Mouse (Mus musculus) stomach, embryonic 16.5 days (tissue): ENCODE results near the gene Akr1b3. TPM values are rescaled to one million over a fixed set of nuclear protein-coding genes. Genes with fewer than 3 reads are reported as not detected.
"Not testable (repeated sequence)": the region's sequence is repeated elsewhere in the genome, so short reads cannot be mapped to it uniquely, and the experiment has no call there.

ENCODE experiments used
- ATAC-seq: fragments of 200-750 bp; cut with Nextera tagmentation; 2 replicates; pipeline ENCODE4 v1.8.0; 2017; ENCODE audit warnings: moderate number of reproducible peaks, moderate TSS enrichment; ENCODE audit not compliant: insufficient read depth, low FRiP score
- H3K27ac ChIP-seq: fragments of 300-500 bp; sonication (generic); 2 replicates; pipeline ENCODE4 v1.5.1; 2014; ENCODE audit warnings: low read length
- H3K27me3 ChIP-seq: fragments of 300-500 bp; sonication (generic); 2 replicates; pipeline ENCODE4 v1.6.1; 2014; ENCODE audit warnings: low read length, control low read depth, mixed read lengths; ENCODE audit not compliant: control insufficient read depth, insufficient read depth
- H3K36me3 ChIP-seq: fragments of 300-500 bp; sonication (generic); 2 replicates; pipeline ENCODE4 v1.6.1; 2014; ENCODE audit warnings: low read length; ENCODE audit not compliant: control insufficient read depth, insufficient read depth
- H3K4me1 ChIP-seq: fragments of 300-500 bp; sonication (generic); 2 replicates; pipeline ENCODE4 v1.6.1; 2014; ENCODE audit warnings: low read length, control low read depth, mixed read lengths; ENCODE audit not compliant: control insufficient read depth, insufficient read depth
- H3K4me2 ChIP-seq: fragments of 300-500 bp; sonication (generic); 2 replicates; pipeline ENCODE4 v1.6.1; 2014; ENCODE audit warnings: low read depth, low read length, mixed read lengths
- H3K4me3 ChIP-seq: fragments of 300-500 bp; sonication (generic); replicated peaks from 2 replicates; pipeline ENCODE4 v1.5.1; 2014; ENCODE audit warnings: mild to moderate bottlenecking, low read length
- H3K9ac ChIP-seq: fragments of 300-500 bp; sonication (generic); 2 replicates; pipeline ENCODE4 v1.6.1; 2014; ENCODE audit warnings: low read length
- H3K9me3 ChIP-seq: fragments of 300-500 bp; sonication (generic); replicated peaks from 2 replicates; pipeline ENCODE4 v1.6.1; 2016; ENCODE audit warnings: low read length, control low read depth; ENCODE audit not compliant: control insufficient read depth
- WGBS: fragments of 180-500 bp; shearing (Covaris S2); extraction: QIAGEN DNeasy Blood & Tissue Kit; methylation state at CpG from one replicate; pipeline ENCODE4 v1.1.7; 2014; 5-methylcytosine and 5-hydroxymethylcytosine counted together
- polyA plus RNA-seq: library from polyadenylated mRNA; unstranded; fragments of >200 nt; fragmentation: Nextera tagmentation; extraction: Ambion mirVana; gene quantifications from 2 replicates; pipeline ENCODE4 v1.2.1, GENCODE M21; 2015

The Akr1b3 gene
- polyA plus RNA-seq, 1 experiment from 2014 or later = 130 TPM

GRCm38 (mm10) chr6:34331804-34332203, 14.5 kb upstream of the Akr1b3 start:
- H3K9ac ChIP-seq, H3K4me2 ChIP-seq, H3K4me1 ChIP-seq, H3K36me3 ChIP-seq, H3K27ac ChIP-seq, H3K27me3 ChIP-seq, H3K9me3 ChIP-seq, ATAC-seq, H3K4me3 ChIP-seq: not testable (repeated sequence)
- 80% methylated on average over 12 of the region's 12 CpGs for WGBS

GRCm38 (mm10) chr6:34331379-34331778, 14.1 kb upstream of the Akr1b3 start:
- Histone ChIP-seq H3K4me1 (no peaks in the 10 kb centered on the region), H3K4me2 (no peak overlapping the region), H3K4me3 (no peak overlapping the region), H3K9me3 (no peaks in the 10 kb centered on the region), H3K36me3 (no peaks in the 10 kb centered on the region), H3K27me3 (no peaks in the 10 kb centered on the region), H3K9ac (no peak overlapping the region), H3K27ac (no peak overlapping the region)
- no peak for ATAC-seq
- 86% methylated on average over 5 of the region's 5 CpGs for WGBS

- no peak overlapping the region for H3K27ac ChIP-seq
- H3K9me3 ChIP-seq = no peaks in the 10 kb centered on the region
- H3K4me3 ChIP-seq = no peak overlapping the region
- H3K27me3 ChIP-seq = no peaks in the 10 kb centered on the region
- H3K9ac ChIP-seq = no peak overlapping the region
- 0 out of 2 replicates have a peak, but pooled peaks cover 2% of the 10 kb centered on the region for H3K4me1 ChIP-seq
- no peak overlapping the region for H3K4me2 ChIP-seq
- 95% methylated on average over 7 of the region's 7 CpGs for WGBS
- H3K36me3 ChIP-seq = no peaks in the 10 kb centered on the region
- no peak for ATAC-seq
Measured at GRCm38 (mm10) chr6:34322121-34322520, 4.8 kb upstream of the Akr1b3 start.

GRCm38 (mm10) chr6:34318636-34319035, 1.4 kb upstream of the Akr1b3 start:
- peaks cover 11% of the 10 kb centered on the region; the same call in 1 of the 2 replicates for H3K4me1 ChIP-seq
- 62% methylated on average over 6 of the region's 6 CpGs for WGBS

GRCm38 (mm10) chr6:34318172-34318571, 894 bp upstream of the Akr1b3 start:
- Histone ChIP-seq H3K4me1 (peaks cover 11% of the 10 kb centered on the region; the same call in 1 of the 2 replicates), H3K9me3 (no peaks in the 10 kb centered on the region), H3K4me2 (peak overlapping the region; percentile 95), H3K4me3 (peak overlapping the region; percentile 83), H3K36me3 (no peaks in the 10 kb centered on the region), H3K27me3 (no peaks in the 10 kb centered on the region), H3K9ac (no peak overlapping the region), H3K27ac (no peak overlapping the region)
- no peak for ATAC-seq
- 41% methylated on average over 5 of the region's 5 CpGs for WGBS

More at GRCm38 (mm10) chr6:34318636-34319035, 1.4 kb upstream of the Akr1b3 start:
- Histone ChIP-seq H3K9me3 (no peaks in the 10 kb centered on the region), H3K36me3 (no peaks in the 10 kb centered on the region), H3K4me3 (no peak overlapping the region), H3K4me2 (no peak overlapping the region), H3K27me3 (no peaks in the 10 kb centered on the region), H3K9ac (no peak overlapping the region), H3K27ac (no peak overlapping the region)
- no peak for ATAC-seq

- Histone ChIP-seq H3K9me3 (no peaks in the 10 kb centered on the region), H3K4me1 (peaks cover 11% of the 10 kb centered on the region; the same call in 1 of the 2 replicates), H3K4me2 (no peak overlapping the region), H3K4me3 (no peak overlapping the region), H3K27ac (no peak overlapping the region), H3K9ac (no peak overlapping the region), H3K27me3 (no peaks in the 10 kb centered on the region), H3K36me3 (peaks cover 10% of the 10 kb centered on the region; the same call in 1 of the 2 replicates)
- ATAC-seq = no peak
- WGBS = 89% methylated on average over 2 of the region's 2 CpGs
Measured at GRCm38 (mm10) chr6:34313921-34314320, 3.4 kb downstream of the Akr1b3 start.

- H3K9ac ChIP-seq = no peak overlapping the region
- ATAC-seq = no peak
- H3K27me3 ChIP-seq = no peaks in the 10 kb centered on the region
- H3K27ac ChIP-seq = no peak overlapping the region
- no peak overlapping the region for H3K4me3 ChIP-seq
- H3K36me3 ChIP-seq = peaks cover 10% of the 10 kb centered on the region; the same call in 1 of the 2 replicates
- H3K4me2 ChIP-seq = no peak overlapping the region
- H3K4me1 ChIP-seq = peaks cover 11% of the 10 kb centered on the region; the same call in 1 of the 2 replicates
- 62% methylated on average over 9 of the region's 9 CpGs for WGBS
- H3K9me3 ChIP-seq = no peaks in the 10 kb centered on the region
Measured at GRCm38 (mm10) chr6:34313386-34313785, 3.9 kb downstream of the Akr1b3 start.

- H3K9me3 ChIP-seq = no peaks in the 10 kb centered on the region
- H3K9ac ChIP-seq = no peak overlapping the region
- WGBS = 93% methylated on average over 11 of the region's 11 CpGs
- H3K27ac ChIP-seq = no peak overlapping the region
- H3K27me3 ChIP-seq = no peaks in the 10 kb centered on the region
- H3K4me3 ChIP-seq = no peak overlapping the region
- no peak overlapping the region for H3K4me2 ChIP-seq
- H3K4me1 ChIP-seq = no peaks in the 10 kb centered on the region
- peaks cover 10% of the 10 kb centered on the region; the same call in 1 of the 2 replicates for H3K36me3 ChIP-seq
- no peak for ATAC-seq
Measured at GRCm38 (mm10) chr6:34310023-34310595, 7.2 kb downstream of the Akr1b3 start.

GRCm38 (mm10) chr6:34309526-34309925, 7.8 kb downstream of the Akr1b3 start:
- Histone ChIP-seq H3K9me3 (no peaks in the 10 kb centered on the region), H3K4me3 (no peak overlapping the region), H3K27ac (no peak overlapping the region), H3K27me3 (no peaks in the 10 kb centered on the region), H3K4me1 (no peaks in the 10 kb centered on the region), H3K36me3 (peaks cover 10% of the 10 kb centered on the region; the same call in 1 of the 2 replicates), H3K9ac (no peak overlapping the region), H3K4me2 (no peak overlapping the region)
- WGBS = 88% methylated on average over 6 of the region's 6 CpGs
- no peak for ATAC-seq
